Mouse (Mus musculus) erythroblast, embryonic 14.5 days (primary cell): ENCODE results near the gene Cenpi.

Experiments used
- GATA1 ChIP-seq: IDR thresholded peaks from 2 replicates; pipeline ENCODE4 v1.6.1; 2012; ENCODE audit warnings: low read length, inconsistent platforms, mixed read lengths
- TAL1 ChIP-seq: IDR thresholded peaks from 3 replicates; pipeline ENCODE4 v1.6.1; 2012; ENCODE audit warnings: low read length, inconsistent platforms, mixed read lengths

GRCm38 (mm10) chrX:134333280-134333679 lies 25.4 kb downstream of the Cenpi start:
- TF ChIP-seq TAL1 (no peak), GATA1 (no peak)
